Mouse (Mus musculus): Measurements from ENCODE around the gene Gcc2.
"Not testable (repeated sequence)": the region's sequence is repeated elsewhere in the genome, so short reads cannot be mapped to it uniquely, and the experiment has no call there.

The Gcc2 gene

GRCm38 (mm10) chr10:58327836-58328235 is 72.5 kb downstream of the Gcc2 start:
- DNase-seq = not testable (repeated sequence)

- DNase-seq = no peak
Measured at GRCm38 (mm10) chr10:58328517-58329108, 73.3 kb downstream of the Gcc2 start.

- DNase-seq = no peak
Measured at GRCm38 (mm10) chr10:58330635-58331034, 75.3 kb downstream of the Gcc2 start.

- DNase-seq = no peak
Measured at GRCm38 (mm10) chr10:58331741-58332140, 76.4 kb downstream of the Gcc2 start.

- no peak for DNase-seq
Measured at GRCm38 (mm10) chr10:58333414-58333813, 78.1 kb downstream of the Gcc2 start.

- no peak for DNase-seq
Measured at GRCm38 (mm10) chr10:58336156-58336555, 80.9 kb downstream of the Gcc2 start.

- DNase-seq = not testable (repeated sequence)
Measured at GRCm38 (mm10) chr10:58337091-58337490, 81.8 kb downstream of the Gcc2 start.

GRCm38 (mm10) chr10:58338590-58338989 is 83.3 kb downstream of the Gcc2 start:
- no peak for DNase-seq

GRCm38 (mm10) chr10:58341685-58342084 is 86.4 kb downstream of the Gcc2 start:
- no peak for DNase-seq

GRCm38 (mm10) chr10:58342199-58342598 is 86.9 kb downstream of the Gcc2 start:
- no peak for DNase-seq

- no peak for DNase-seq
Measured at GRCm38 (mm10) chr10:58343552-58343951, 88.3 kb downstream of the Gcc2 start.

GRCm38 (mm10) chr10:58350600-58350999 is 95.3 kb downstream of the Gcc2 start:
- DNase-seq = no peak

- DNase-seq = no peak
Measured at GRCm38 (mm10) chr10:58351670-58352069, 96.4 kb downstream of the Gcc2 start.

GRCm38 (mm10) chr10:58352364-58352763 is 97.1 kb downstream of the Gcc2 start:
- DNase-seq = no peak

GRCm38 (mm10) chr10:58354561-58354960 is 99.3 kb downstream of the Gcc2 start:
- no peak for DNase-seq
